Mouse (Mus musculus): Measurements from ENCODE around the gene Atp2c1.

Atp2c1 gene

GRCm38 (mm10) chr9:105488363-105488762, 38.8 kb downstream of the Atp2c1 start:
- DNase-seq (ENCODE audit: low read depth, low spot score) = no peak

- no peak for DNase-seq (ENCODE audit: low read depth, low spot score)
Observed at GRCm38 (mm10) chr9:105484338-105485084, 42.6 kb downstream of the Atp2c1 start.

DNA sequence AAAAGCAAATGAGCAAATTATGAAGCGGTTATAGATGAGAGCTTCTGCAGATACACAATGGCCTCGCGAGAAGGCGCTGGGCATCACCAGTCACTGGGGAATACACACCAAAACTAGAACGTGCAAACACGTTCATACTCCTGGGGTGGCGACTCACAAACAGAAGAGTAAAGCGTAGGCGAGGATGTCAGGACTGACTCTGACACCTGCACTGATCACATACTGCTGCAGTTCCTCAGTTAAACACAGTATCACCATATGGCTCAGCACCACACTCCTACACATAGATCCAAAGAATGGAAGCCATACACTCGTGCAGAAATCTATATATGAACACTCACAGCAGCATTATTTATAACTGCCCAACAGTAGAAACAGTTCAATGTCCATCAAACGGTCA, 43.2 kb downstream of the Atp2c1 start:
- no peak for DNase-seq (ENCODE audit: low read depth, low spot score)

DNA sequence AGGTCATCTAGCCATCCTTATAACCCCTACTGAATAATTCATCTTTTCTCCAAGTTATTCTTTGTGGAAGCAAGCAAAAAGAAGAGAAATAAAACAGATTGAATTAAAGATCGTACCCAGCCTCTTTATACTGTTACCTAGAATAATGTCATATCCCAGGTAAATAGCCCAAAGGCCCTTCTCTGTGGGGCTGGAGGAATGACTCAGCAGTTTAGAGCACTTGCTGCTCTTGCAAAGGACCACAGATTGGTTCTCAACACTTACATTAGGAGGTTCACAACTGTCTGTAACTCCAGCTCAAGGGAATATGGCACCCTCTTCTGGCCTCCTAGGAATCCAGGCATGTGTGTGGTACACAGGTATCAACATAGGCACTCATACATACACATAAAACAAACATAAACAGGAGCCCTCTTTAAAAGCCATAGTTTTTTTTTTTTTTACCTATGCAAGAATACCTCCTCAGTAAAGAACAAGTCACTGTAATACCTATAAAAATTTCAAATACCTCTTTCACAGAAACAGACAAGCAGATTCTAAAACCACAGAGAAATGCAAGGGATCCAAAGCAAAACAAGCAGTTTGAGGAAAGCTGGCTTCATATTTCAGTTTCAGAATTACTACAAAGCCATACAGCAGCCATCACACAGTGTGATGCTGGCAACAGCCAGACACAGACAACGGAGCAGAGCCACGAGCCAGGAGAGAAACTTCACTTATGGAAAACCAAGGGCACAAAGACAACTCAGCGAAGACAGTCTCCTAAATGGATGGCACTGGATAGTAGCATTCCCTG, 44.2 kb downstream of the Atp2c1 start:
- no peak for DNase-seq (ENCODE audit: low read depth, low spot score)

DNA sequence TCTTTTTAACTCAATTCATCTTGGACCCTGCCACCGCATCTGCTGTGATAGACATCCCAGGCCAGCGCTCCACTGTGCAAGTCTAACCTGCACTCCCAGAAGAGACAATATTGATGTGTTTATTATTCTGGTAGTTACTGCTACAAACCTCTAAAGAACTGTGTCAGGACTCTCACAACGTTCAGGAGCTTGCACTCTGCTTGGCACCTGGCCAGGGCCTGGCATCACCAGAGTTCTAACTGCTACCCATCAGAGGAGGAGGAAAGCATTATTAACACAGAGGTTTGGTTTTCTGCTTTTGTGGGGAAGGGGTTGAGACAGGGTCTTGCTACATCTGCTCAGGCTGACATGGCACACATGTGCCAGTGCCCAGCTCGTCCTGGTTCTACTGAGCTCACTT, 45.0 kb downstream of the Atp2c1 start:
- no peak for DNase-seq (ENCODE audit: low read depth, low spot score)

DNA sequence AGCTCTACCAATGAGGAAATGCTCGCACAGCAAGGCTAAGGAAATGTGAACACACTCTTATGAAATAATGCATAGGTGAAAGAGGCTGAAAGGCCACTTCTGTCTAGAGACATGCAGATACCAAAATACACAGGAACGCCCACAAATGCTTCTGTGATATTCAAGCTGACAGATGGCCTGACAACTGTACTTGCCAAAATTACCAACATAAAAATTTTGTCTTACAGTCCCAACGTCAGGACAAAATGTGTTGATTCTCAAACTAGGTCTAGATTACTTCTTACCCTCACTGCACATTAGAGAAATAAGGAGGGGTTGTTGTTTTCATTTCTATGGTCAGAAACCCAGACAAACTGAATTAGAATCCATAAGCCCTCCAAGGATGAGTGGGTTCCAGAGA, 51.0 kb downstream of the Atp2c1 start:
- no peak for DNase-seq (ENCODE audit: low read depth, low spot score)

DNA sequence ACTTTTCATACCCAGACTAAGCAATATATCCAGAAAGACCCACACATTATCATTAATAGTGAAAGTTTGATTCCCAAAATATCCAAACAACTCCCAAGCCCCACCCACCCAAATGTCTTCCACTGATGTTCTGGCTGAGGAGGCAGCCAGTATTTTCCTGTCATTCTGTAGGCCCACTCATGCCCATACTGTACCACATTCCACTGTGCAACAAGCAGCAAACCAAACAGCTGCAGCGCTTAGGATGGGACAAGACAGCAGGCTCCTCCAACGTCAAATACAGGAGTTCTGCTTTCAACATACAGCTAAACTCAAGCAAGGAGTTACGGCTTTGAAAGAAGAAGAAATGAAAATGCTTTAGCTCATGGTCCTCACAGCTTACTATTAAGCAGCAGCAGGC, 52.2 kb downstream of the Atp2c1 start:
- DNase-seq (ENCODE audit: low read depth, low spot score) = no peak

- DNase-seq (ENCODE audit: low read depth, low spot score) = peak; percentile 8
Observed at GRCm38 (mm10) chr9:105467787-105468186, 59.3 kb downstream of the Atp2c1 start.

- DNase-seq (ENCODE audit: low read depth, low spot score) = no peak
Observed at GRCm38 (mm10) chr9:105461496-105461895, 65.6 kb downstream of the Atp2c1 start.

DNA sequence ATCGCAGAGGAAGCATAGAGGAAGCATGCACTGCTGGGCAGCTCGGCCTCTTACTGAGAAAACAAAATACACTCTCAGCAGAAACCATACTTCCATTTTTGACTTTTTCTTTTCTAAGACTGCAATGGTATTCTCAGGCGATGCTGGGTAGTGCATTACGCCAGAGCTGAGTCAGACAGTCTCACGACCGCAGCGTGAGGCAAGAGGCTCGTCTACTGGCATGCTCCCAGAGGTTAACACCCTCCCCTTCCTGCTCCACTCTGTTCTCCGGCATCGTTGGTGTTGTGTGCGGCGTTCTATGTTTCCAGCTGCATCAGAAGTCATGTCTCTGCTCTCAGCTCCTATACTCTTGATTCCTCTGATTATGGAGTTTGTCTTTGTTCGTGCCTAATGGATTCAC, 68.1 kb downstream of the Atp2c1 start:
- DNase-seq (ENCODE audit: low read depth, low spot score) = no peak

DNA sequence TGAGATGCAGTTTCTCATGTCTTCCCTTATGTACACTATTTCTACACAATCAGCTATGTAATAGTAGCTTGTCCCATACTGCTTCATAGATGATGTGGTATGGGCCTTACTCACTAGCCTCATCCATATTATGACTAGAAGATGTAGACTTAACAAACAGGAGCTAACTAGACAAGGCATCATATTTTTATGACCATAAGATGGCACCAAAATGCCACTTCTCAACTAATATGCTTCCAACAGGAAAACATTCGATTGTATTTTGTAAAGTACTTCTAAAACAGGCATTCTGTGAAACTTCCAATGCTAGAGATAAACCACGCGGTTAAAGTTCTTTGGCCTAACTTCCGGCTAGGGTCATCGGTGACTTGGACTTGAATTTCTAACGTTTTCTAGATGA, 118.6 kb downstream of the Atp2c1 start:
- DNase-seq (ENCODE audit: low read depth, low spot score) = no peak

- DNase-seq (ENCODE audit: low read depth, low spot score) = peak; percentile 94
Observed at GRCm38 (mm10) chr9:105395218-105395627, 131.9 kb downstream of the Atp2c1 start, which contains the start of the genes Aste1 and Nek11. TSS of gene Aste1 (plus strand) at chr9:105395392. TSS of gene Nek11 (minus strand) at chr9:105395524.

DNA sequence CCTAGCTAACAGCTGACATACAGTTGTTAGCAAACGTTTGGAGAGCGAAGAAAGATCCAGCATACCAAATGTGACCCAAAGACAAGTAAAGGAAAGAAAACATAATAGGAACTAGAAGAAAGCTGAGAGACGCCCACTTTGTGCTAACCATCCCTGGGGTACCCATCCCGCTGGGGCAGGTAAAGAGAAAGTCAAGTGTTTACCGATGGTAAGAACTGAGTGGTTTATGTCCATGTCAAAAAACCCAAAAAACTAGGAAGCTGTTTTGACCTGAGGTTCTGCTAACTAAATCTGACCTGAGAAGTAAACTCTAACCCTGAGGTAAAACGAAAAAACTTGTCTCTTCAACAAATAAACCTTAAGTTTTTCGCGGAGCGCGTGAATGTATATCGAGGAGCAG, 132.4 kb downstream of the Atp2c1 start:
- DNase-seq (ENCODE audit: low read depth, low spot score) = no peak

- DNase-seq (ENCODE audit: low read depth, low spot score) = no peak
Observed at GRCm38 (mm10) chr9:105390616-105391015, 136.5 kb downstream of the Atp2c1 start.

DNA sequence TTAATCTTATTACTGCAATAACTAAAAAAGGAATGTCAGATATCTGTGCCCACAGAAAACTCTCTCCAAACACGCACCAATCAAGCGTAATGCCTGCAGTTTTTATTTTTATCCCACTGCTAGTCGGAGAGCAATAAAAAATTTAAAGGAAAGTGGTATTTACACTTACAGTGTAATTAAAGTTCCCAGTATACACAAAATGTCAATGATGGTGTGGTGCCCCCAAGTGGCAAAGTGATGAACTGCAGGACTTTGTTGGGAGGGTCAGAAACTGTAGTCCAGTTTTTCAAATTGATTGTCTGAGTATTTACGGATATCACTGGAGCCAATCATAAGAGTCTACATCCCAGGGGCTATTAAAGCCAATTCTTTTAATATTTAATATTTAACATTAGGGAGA, 137.8 kb downstream of the Atp2c1 start:
- DNase-seq (ENCODE audit: low read depth, low spot score) = peak; percentile 44

DNA sequence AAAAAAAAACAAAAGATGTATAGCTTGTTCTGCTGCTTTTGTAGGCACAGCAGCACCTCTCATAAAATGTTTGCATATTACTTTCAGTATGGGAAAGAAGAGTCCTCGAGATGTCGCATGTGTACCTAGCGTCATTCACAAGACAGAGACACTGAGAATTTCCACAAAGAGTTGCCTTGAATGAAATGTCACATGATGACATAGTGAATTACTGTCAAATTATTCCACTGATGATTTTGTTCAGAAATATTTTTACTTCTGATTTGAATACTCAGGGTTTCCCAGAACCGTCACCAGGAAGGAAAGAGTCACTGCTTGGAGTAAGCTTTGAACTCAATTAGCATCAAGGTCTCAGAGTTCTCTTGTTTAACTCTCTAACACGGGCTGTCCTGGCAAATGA, 139.7 kb downstream of the Atp2c1 start:
- DNase-seq (ENCODE audit: low read depth, low spot score) = no peak

DNA sequence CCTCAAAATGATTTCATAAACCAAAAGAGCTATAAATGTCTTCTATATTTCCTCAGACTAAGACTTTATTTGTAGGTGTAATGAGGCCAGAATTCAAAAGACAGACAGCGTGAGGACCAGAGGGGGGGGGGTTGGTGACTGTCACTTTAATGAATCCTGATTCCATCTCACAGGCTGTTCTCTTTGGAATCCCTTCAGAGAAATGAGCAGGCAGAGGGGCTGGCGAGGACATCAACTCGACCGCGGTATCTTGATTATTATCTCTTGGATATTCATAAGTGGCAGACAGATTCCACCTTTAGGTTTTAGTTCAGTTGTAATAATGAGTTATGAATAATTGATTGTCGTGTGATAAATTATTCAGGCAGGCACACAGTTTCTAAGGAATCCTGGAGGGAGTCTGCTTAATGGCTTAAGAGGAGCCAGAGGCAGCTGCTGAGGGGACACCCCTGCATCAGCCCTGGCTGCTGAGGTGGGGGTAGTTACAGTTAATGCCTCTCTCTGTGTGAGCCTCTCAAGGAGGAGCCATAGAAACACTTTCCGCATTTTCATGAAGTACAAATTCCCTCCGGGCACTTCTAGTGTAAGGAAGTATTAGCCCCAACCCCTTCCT, 147.5 kb downstream of the Atp2c1 start:
- DNase-seq (ENCODE audit: low read depth, low spot score) = no peak

GRCm38 (mm10) chr9:105377622-105378021, 149.5 kb downstream of the Atp2c1 start:
- DNase-seq (ENCODE audit: low read depth, low spot score) = no peak

DNA sequence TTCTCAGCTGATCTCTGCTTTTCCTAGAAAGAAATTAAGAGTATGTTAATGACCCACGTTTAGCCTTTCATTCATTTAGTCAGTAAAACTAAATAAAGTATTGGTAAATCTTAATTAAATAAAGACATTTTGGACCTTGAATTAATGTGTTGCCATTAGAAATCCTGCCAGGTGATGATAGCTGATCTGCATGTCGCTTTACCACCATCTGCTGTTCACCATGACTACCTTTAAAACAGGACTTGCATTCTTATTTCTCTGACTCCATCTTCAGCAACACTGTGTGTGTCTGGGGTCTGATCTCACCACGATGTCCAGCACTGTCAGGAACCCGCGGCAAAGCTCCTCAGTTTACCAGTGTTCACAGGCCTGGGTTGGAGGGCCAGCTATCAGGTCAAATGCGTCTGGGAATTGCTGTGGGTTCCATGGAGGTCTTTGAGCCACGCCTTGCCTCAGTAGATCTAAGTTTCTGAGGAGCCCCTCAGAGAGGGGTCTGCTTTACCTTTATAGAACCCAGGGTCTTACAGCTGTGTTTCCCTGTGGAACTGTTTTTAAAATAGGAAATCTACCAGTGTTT, 150.1 kb downstream of the Atp2c1 start:
- DNase-seq (ENCODE audit: low read depth, low spot score) = no peak

- no peak for DNase-seq (ENCODE audit: low read depth, low spot score)
Observed at GRCm38 (mm10) chr9:105376411-105376810, 150.7 kb downstream of the Atp2c1 start.

DNA sequence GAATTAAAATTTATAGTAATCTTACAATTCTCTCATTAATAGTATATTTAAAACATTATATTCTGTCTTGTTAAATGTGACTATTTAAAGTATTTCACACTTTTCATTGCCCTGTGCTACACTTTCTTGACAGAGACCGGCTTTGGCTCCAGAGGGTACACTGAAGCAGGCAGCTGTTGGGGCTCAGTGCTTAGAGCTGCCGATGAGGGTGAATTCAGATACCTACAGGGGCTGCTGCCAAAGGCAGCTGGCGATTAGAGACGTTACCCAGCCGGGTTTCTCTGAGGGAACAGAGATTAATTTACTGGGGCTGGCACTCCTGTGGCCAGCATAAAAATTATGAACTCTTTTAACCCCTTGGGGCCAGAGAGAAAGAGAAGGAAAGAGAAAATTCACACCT, 152.8 kb downstream of the Atp2c1 start:
- DNase-seq (ENCODE audit: low read depth, low spot score) = no peak

GRCm38 (mm10) chr9:105368605-105369004, 158.5 kb downstream of the Atp2c1 start:
- peak; percentile 35 for DNase-seq (ENCODE audit: low read depth, low spot score)
